Mouse (Mus musculus): ENCODE data around the gene Fam206a. TPM values are rescaled to one million over a fixed set of nuclear protein-coding genes. Genes with fewer than 3 reads are reported as not detected.

Gene Fam206a
- polyA plus RNA-seq, 1 experiment from 2014 or later = 26.1 TPM

DNA sequence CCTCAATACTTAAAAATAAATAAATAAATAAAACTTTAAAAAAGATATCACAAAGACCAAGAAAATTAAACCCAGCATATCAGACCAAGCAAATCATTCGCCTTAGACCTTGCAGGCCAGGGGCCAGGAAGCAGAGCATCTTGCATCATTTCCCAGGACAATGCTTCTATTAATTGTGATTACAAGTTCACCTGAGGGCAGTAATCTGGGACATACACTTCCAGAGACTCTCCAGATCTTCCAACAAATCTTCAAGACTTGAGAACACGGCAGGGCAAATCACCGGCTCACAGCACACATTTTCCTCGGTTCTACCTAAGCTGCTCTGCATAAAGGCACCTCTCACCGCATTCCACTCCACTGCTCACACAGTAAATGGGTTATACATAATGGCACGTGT is 45.9 kb downstream of the Fam206a start:
- H3K9me3 ChIP-seq (replicated peaks) = peaks cover 9% of the 10 kb centered on the region
- H3K4me3 ChIP-seq = no peak overlapping the region
- H3K27me3 ChIP-seq (ENCODE audit: low read depth, poor library complexity, severe bottlenecking) = no peaks in the 10 kb centered on the region
- peaks cover 31% of the 10 kb centered on the region for H3K4me1 ChIP-seq
- 91% methylated on average over 6 of the region's 6 CpGs for WGBS
- H3K36me3 ChIP-seq = peaks cover 28% of the 10 kb centered on the region
- no peak overlapping the region for H3K27ac ChIP-seq (replicated peaks)
- DNase-seq (ENCODE audit: low spot score) = no peak

DNA sequence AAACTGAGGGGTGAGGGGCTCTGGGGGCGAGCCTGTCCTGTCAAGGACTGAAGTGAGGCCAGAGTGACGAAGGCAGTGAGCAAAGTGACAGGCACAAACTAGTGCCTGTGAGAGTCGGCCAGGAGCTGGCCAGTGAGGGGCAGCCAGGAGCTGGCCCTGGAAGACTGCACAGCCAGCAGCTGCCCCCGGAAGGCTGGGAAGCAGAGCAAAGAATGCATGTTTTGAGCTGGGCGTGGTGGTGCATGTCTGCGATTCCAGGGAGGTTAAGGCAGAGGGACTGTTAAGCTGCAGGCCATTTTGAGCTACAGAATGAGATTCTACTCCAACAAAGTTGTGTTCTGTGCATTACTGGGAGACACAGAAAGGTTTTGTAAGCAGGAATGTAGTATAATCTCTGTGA is 48.6 kb downstream of the Fam206a start:
- Histone ChIP-seq H3K27ac (replicated peaks) (no peak overlapping the region), H3K4me1 (peaks cover 29% of the 10 kb centered on the region), H3K4me3 (no peak overlapping the region), H3K27me3 (ENCODE audit: low read depth, poor library complexity, severe bottlenecking) (no peaks in the 10 kb centered on the region), H3K36me3 (peaks cover 7% of the 10 kb centered on the region), H3K9me3 (replicated peaks) (no peaks in the 10 kb centered on the region)
- DNase-seq (ENCODE audit: low spot score) = peak; percentile 20
- WGBS = 55% methylated on average over 6 of the region's 6 CpGs

DNA sequence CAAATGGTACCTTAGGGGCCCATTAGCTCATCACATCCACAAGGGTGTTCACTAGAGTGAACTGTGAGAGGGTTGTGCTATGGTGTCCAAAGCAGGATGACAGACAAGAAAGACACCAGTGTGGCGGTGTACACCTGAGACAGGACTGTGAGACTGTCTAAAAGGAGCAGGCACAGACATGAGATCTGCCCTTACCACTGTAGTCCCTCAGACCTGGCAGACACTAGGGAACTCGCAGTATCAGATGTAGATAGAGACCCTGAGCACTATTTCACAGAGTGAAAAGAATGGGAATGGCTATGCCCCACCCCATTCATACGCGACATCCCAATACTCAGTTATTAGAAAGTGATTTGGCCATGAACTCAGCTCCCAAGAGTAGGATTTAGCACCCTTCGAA is 53.8 kb downstream of the Fam206a start:
- H3K27me3 ChIP-seq (ENCODE audit: low read depth, poor library complexity, severe bottlenecking) = no peaks in the 10 kb centered on the region
- peaks cover 10% of the 10 kb centered on the region for H3K4me1 ChIP-seq
- WGBS = 95% methylated on average over 5 of the region's 5 CpGs
- no peak overlapping the region for H3K4me3 ChIP-seq
- no peak overlapping the region for H3K27ac ChIP-seq (replicated peaks)
- DNase-seq (ENCODE audit: low spot score) = no peak
- H3K9me3 ChIP-seq (replicated peaks) = no peaks in the 10 kb centered on the region
- H3K36me3 ChIP-seq = no peaks in the 10 kb centered on the region

DNA sequence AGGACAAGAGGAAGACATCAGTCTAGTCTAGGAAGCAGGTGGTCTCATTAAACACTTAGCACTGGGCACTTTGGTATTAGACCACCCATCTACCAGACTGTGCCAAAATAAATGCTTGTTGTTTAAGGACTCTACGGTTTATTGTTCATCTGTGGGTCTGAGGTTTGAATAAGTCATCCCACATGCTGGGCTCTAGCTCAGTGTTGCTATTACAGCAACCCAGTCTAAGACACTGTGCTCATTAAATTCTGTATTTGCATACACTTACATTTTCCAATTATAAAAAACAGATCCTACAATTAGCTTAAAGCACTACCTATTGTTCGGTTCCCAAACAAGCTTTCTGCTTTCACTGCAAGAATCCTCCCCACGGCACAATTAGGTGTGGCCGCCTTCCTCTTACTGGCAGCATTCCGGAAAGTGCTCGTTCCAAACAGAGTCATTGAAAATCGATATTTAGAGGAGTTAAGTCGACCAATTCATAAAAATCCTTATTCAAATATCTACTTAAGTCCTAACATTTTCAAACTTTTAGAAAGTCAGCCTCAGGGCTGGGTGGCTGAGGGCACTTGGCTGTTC is 54.3 kb downstream of the Fam206a start:
- H3K4me1 ChIP-seq = peaks cover 6% of the 10 kb centered on the region; the same call in 1 of the 2 replicates
- H3K9me3 ChIP-seq (replicated peaks) = no peaks in the 10 kb centered on the region
- no peaks in the 10 kb centered on the region for H3K27me3 ChIP-seq (ENCODE audit: low read depth, poor library complexity, severe bottlenecking)
- no peak for DNase-seq (ENCODE audit: low spot score)
- WGBS = 91% methylated on average over 8 of the region's 8 CpGs
- no peaks in the 10 kb centered on the region for H3K36me3 ChIP-seq
- H3K4me3 ChIP-seq = no peak overlapping the region
- no peak overlapping the region for H3K27ac ChIP-seq (replicated peaks)

DNA sequence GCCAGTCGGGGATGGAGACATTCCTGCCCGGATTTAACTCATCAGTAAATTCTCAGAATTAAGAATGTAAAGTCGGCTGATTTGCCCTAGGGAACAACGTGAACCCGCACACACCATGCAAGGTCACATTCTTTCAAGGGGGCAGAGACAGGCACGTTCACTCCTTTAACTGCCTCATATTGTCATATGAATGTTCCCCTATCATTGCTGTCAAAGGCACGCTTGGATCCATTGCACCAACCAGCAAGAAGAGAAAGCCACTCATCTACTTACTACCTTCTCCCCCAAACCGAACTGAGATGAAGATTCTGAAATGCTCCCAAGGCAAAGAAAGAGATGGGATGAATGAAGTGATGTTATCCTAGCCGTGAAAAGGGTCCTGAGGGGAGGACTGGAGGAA is 56.6 kb downstream of the Fam206a start:
- Histone ChIP-seq H3K36me3 (no peaks in the 10 kb centered on the region), H3K4me1 (peaks cover 9% of the 10 kb centered on the region), H3K4me3 (no peak overlapping the region), H3K9me3 (replicated peaks) (no peaks in the 10 kb centered on the region), H3K27ac (replicated peaks) (no peak overlapping the region), H3K27me3 (ENCODE audit: low read depth, poor library complexity, severe bottlenecking) (no peaks in the 10 kb centered on the region)
- DNase-seq (ENCODE audit: low spot score) = no peak
- 82% methylated on average over 9 of the region's 9 CpGs for WGBS

Other genes with a start within 250 kb of the Fam206a start
- not detected in 2 replicates for gene Gm26657, start 62.3 kb upstream of the Fam206a start, polyA plus RNA-seq (2016; fragmentation: Nextera tagmentation; extraction: Ambion mirVana)
- gene Actl7b, start 60.9 kb upstream of the Fam206a start, polyA plus RNA-seq (2016; fragmentation: Nextera tagmentation; extraction: Ambion mirVana) = not detected in 2 replicates
- gene Actl7a, start 58.9 kb upstream of the Fam206a start, polyA plus RNA-seq (2016; fragmentation: Nextera tagmentation; extraction: Ambion mirVana) = not detected in 2 replicates
- 80.1 and 87.7 TPM in 2 replicates for gene Elp1, start within 50 bp of the Fam206a start, polyA plus RNA-seq (2016; fragmentation: Nextera tagmentation; extraction: Ambion mirVana)
- 28.6 and 29.6 TPM in 2 replicates for gene Ctnnal1, start 62.8 kb downstream of the Fam206a start, polyA plus RNA-seq (2016; fragmentation: Nextera tagmentation; extraction: Ambion mirVana)
- 11.9 and 12.9 TPM in 2 replicates for gene Tmem245, start 145.1 kb downstream of the Fam206a start, polyA plus RNA-seq (2016; fragmentation: Nextera tagmentation; extraction: Ambion mirVana)
- gene Frrs1l, start 188.0 kb downstream of the Fam206a start, polyA plus RNA-seq (2016; fragmentation: Nextera tagmentation; extraction: Ambion mirVana) = 2.0 and 3.3 TPM in 2 replicates

All from midbrain, embryonic 10.5 days (tissue).